Mouse (Mus musculus) liver, embryonic 15.5 days (tissue): ENCODE measurements around the gene Cbln4. TPM values are rescaled to one million over a fixed set of nuclear protein-coding genes. Genes with fewer than 3 reads are reported as not detected.

ENCODE experiments used
- ATAC-seq: fragments of 200-750 bp; cut with Nextera tagmentation; 2 replicates; pipeline ENCODE4 v1.8.0; 2017; ENCODE audit warnings: moderate number of reproducible peaks, mild to moderate bottlenecking, moderate library complexity; ENCODE audit not compliant: insufficient read depth
- H3K27ac ChIP-seq: fragments of 300-500 bp; sonication (generic); replicated peaks from 2 replicates; pipeline ENCODE4 v1.5.1; 2015; ENCODE audit warnings: mild to moderate bottlenecking, inconsistent platforms
- H3K27me3 ChIP-seq: fragments of 300-500 bp; sonication (generic); 2 replicates; pipeline ENCODE4 v1.6.1; 2015; ENCODE audit warnings: mild to moderate bottlenecking, inconsistent platforms
- H3K36me3 ChIP-seq: fragments of 300-500 bp; sonication (generic); replicated peaks from 2 replicates; pipeline ENCODE4 v1.6.1; 2015; ENCODE audit warnings: moderate library complexity, mild to moderate bottlenecking, inconsistent platforms
- H3K4me1 ChIP-seq: fragments of 300-500 bp; sonication (generic); replicated peaks from 2 replicates; pipeline ENCODE4 v1.6.1; 2015; ENCODE audit warnings: inconsistent platforms
- H3K4me2 ChIP-seq: fragments of 300-500 bp; sonication (generic); 2 replicates; pipeline ENCODE4 v1.6.1; 2015; ENCODE audit warnings: moderate library complexity, mild to moderate bottlenecking, inconsistent platforms
- H3K4me3 ChIP-seq: fragments of 300-500 bp; sonication (generic); replicated peaks from 2 replicates; pipeline ENCODE4 v1.5.1; 2015; ENCODE audit warnings: mild to moderate bottlenecking, inconsistent platforms
- H3K9ac ChIP-seq: fragments of 300-500 bp; sonication (generic); 2 replicates; pipeline ENCODE4 v1.6.1; 2015; ENCODE audit warnings: moderate library complexity, mild to moderate bottlenecking, inconsistent platforms
- H3K9me3 ChIP-seq: fragments of 300-500 bp; sonication (generic); replicated peaks from 2 replicates; pipeline ENCODE4 v1.6.1; 2016; ENCODE audit warnings: inconsistent platforms
- WGBS: fragments of 180-500 bp; shearing (Covaris S2); methylation state at CpG from one replicate; pipeline ENCODE4 v1.1.7; 2015; ENCODE audit warnings: mixed read lengths; ENCODE audit not compliant: insufficient replicate concordance; 5-methylcytosine and 5-hydroxymethylcytosine counted together
- polyA plus RNA-seq: library from polyadenylated mRNA; unstranded; fragments of >200 nt; fragmentation: Nextera tagmentation; extraction: Ambion mirVana; gene quantifications from 2 replicates; pipeline ENCODE4 v1.2.1, GENCODE M21; 2015

Cbln4 gene
- polyA plus RNA-seq: 0.06 TPM in 1 of 2 replicates, not detected in the other

DNA sequence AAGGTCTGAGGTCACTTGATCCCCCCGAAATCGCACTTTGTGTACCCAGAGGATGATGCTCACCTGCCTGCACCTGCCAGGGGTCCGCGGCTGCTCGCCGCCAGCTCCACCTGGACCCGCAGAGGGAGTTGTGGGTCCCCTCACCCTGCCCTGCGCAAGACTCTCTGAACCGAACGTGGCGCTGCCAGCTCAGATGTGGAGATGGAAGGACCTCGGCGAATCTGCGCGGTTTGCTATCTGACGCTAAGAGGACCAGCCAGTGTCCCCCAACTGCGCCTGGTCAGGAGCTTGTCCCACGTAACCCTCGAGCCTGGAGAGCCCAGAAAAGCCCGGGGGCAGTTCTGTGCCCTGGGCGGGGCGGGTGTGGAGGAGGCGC, at the start of gene Cbln4:
Gene Cbln4, minus strand, starts transcription at position 232 of the 376 bp plus-strand sequence.
- Histone ChIP-seq H3K9ac (no peak within 1 kb of the TSS), H3K9me3 (0 out of 2 replicates have a peak, but pooled peaks cover 3% of the 10 kb centered on the region), H3K4me3 (no peak within 1 kb of the TSS), H3K27me3 (peaks cover 25% of the 10 kb centered on the region), H3K4me2 (no peak within 1 kb of the TSS), H3K4me1 (no peaks in the 10 kb centered on the region), H3K36me3 (no peaks in the 10 kb centered on the region), H3K27ac (no peak within 1 kb of the TSS)
- ATAC-seq: no peak
- WGBS: 3% methylated on average over 23 of the region's 23 CpGs

DNA sequence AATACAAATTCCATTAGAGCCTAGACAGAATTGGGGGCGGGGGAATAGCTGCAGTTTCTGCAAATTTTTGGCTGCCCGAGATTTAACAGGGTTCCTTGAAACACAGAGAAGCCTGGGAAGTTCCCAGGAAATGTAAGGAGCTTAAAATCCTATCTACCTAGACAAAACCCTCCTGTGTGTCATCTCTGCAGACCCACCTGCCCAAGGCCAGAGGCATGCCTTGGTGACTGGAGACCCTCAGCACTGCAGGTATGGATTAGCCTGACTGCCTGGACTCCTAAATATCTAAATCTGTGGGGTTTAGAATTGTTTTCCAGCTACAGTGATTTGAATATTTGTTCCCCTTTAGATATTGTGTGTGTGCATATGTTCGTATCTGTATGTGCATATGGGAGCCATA, 35.3 kb upstream of the Cbln4 start:
- no peak overlapping the region for H3K27ac ChIP-seq
- no peaks in the 10 kb centered on the region for H3K27me3 ChIP-seq
- H3K4me1 ChIP-seq: no peaks in the 10 kb centered on the region
- H3K9me3 ChIP-seq: 0 out of 2 replicates have a peak, but pooled peaks cover 12% of the 10 kb centered on the region
- ATAC-seq: no peak
- no peak overlapping the region for H3K4me2 ChIP-seq
- H3K36me3 ChIP-seq: no peaks in the 10 kb centered on the region
- no peak overlapping the region for H3K4me3 ChIP-seq
- H3K9ac ChIP-seq: no peak overlapping the region
- WGBS: 52% methylated on average over 3 of the region's 3 CpGs

DNA sequence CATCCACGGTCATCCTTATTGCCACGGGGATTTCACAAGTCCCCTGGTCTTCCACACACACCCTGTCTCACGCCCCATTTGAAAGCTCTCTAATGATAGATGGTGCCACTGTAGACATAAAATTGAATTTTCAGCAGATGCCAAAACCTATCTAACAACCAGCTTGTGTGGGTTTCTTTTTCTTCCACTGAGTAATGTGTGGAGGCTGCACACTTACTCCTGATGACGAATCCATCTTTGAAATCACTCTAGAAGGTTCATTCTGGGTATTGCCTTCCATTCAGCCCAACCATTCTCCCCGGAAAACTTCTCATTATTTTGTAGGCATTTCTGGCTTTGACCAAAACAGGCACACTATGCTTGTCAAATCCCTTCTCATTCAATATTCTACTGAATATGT, 33.0 kb upstream of the Cbln4 start:
- Histone ChIP-seq H3K27me3 (no peaks in the 10 kb centered on the region), H3K4me3 (no peak overlapping the region), H3K9ac (no peak overlapping the region), H3K9me3 (0 out of 2 replicates have a peak, but pooled peaks cover 6% of the 10 kb centered on the region), H3K4me1 (no peaks in the 10 kb centered on the region), H3K36me3 (no peaks in the 10 kb centered on the region), H3K27ac (no peak overlapping the region), H3K4me2 (no peak overlapping the region)
- 58% methylated on average over 5 of the region's 5 CpGs for WGBS
- ATAC-seq: no peak

DNA sequence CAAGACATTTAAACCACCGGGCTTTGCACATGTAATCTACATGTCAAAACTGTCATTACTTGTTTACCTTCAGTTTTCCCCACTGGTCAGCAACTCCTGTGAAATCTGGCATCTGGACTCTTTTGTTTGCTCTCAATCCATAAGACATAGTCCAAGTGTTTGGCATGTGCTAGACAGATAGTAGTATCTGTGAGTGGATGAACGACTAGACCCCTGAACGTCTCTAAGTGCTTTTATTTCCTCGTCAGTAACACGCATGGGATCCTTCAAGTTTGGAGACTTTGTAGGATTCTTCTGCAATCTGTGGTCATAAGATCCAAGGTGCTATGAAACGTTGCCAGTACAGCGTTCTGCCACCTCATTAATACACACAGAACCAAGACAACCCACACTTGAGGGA, 19.6 kb upstream of the Cbln4 start:
- Histone ChIP-seq H3K4me1 (no peaks in the 10 kb centered on the region), H3K4me3 (no peak overlapping the region), H3K4me2 (no peak overlapping the region), H3K36me3 (no peaks in the 10 kb centered on the region), H3K9ac (no peak overlapping the region), H3K27ac (no peak overlapping the region), H3K9me3 (peaks cover 9% of the 10 kb centered on the region; the same call in 1 of the 2 replicates), H3K27me3 (no peaks in the 10 kb centered on the region)
- ATAC-seq: no peak
- 66% methylated on average over 7 of the region's 7 CpGs for WGBS

DNA sequence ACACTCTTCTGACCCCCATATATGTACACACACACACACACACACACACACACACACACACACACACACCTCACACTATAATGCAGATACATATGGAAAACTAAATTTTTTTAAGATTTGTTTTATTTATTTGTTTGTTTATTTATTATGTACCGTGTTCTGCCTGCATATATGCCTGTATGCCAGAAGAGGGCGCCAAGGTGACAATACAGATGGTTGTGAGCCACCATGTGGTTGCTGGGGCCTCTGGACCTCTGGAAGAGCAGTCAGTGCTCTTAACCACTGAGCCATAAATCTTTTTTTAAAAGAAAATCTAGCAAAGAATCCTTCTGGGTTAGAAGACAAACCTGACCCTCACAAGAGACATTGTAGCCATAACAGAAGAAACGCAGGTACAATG, 16.5 kb upstream of the Cbln4 start:
- no peak overlapping the region for H3K27ac ChIP-seq
- H3K9ac ChIP-seq: no peak overlapping the region
- ATAC-seq: no peak
- 36% methylated on average over 3 of the region's 3 CpGs for WGBS
- no peaks in the 10 kb centered on the region; the same call in 1 of the 2 replicates for H3K9me3 ChIP-seq
- no peaks in the 10 kb centered on the region for H3K36me3 ChIP-seq
- H3K4me1 ChIP-seq: no peaks in the 10 kb centered on the region
- H3K4me2 ChIP-seq: no peak overlapping the region
- no peak overlapping the region for H3K4me3 ChIP-seq
- no peaks in the 10 kb centered on the region for H3K27me3 ChIP-seq

DNA sequence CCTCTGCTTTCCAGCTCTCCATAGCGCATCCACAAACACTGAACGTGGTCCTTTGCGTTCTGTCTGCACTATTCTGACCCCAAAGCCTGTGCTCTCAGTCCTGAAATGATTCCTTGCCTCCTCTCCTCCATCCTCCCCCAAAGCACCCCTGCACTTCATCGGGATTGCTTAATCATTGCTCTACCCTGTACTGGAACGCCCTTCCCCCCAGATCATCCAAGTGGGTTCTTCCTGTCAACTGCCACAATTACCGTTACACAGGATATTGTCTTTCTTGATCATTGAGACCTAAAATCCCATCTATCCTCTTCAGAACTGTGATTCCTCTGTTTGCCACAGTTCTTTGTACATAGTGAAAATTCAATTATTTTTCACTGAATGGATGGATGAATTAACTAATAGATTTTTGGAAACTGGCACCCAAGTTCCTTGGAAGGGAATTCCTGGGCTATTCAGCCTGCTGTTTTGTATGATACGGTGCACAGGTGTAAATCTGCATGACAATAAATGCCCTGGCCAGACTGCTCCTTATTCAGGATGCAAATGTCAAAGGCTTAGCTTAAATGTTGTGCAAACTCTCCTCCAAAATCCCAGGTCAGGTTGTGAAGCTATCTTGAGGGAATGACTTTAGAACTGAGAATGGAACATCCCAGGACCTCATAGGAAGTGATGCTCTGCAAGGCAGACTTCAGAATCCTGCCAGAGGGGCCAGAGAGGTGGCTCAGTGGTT, 15.8 kb upstream of the Cbln4 start:
- no peaks in the 10 kb centered on the region for H3K4me1 ChIP-seq
- no peak overlapping the region for H3K4me3 ChIP-seq
- no peak for ATAC-seq
- 47% methylated on average over 7 of the region's 7 CpGs for WGBS
- no peaks in the 10 kb centered on the region; the same call in 1 of the 2 replicates for H3K9me3 ChIP-seq
- H3K27me3 ChIP-seq: no peaks in the 10 kb centered on the region
- H3K36me3 ChIP-seq: no peaks in the 10 kb centered on the region
- H3K4me2 ChIP-seq: no peak overlapping the region
- no peak overlapping the region for H3K9ac ChIP-seq
- no peak overlapping the region for H3K27ac ChIP-seq

DNA sequence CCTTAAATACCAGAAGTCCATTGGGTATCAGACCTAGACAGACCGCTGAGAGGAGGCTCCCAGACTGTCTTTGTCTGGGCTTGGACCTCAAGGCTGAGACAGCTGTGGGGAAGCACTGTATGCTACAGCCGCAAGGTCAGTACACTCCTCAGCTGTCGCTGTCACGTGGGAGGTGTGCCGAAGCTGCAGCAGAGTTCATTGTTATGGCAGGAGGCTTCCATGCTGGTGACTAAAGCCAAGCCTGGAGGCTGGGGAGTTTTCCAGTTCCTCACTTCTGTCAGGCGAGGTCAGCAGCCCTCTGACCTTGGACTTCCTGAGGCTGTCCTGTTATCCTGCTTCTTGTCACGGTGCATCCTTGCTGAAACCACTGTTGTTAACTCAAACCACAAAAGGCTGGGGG, 2.7 kb upstream of the Cbln4 start:
- H3K36me3 ChIP-seq: no peaks in the 10 kb centered on the region
- 0 out of 2 replicates have a peak, but pooled peaks cover 5% of the 10 kb centered on the region for H3K9me3 ChIP-seq
- H3K27me3 ChIP-seq: peaks cover 25% of the 10 kb centered on the region
- no peak overlapping the region for H3K4me2 ChIP-seq
- H3K9ac ChIP-seq: no peak overlapping the region
- 30% methylated on average over 7 of the region's 7 CpGs for WGBS
- no peak for ATAC-seq
- H3K4me1 ChIP-seq: no peaks in the 10 kb centered on the region
- no peak overlapping the region for H3K27ac ChIP-seq
- no peak overlapping the region for H3K4me3 ChIP-seq

DNA sequence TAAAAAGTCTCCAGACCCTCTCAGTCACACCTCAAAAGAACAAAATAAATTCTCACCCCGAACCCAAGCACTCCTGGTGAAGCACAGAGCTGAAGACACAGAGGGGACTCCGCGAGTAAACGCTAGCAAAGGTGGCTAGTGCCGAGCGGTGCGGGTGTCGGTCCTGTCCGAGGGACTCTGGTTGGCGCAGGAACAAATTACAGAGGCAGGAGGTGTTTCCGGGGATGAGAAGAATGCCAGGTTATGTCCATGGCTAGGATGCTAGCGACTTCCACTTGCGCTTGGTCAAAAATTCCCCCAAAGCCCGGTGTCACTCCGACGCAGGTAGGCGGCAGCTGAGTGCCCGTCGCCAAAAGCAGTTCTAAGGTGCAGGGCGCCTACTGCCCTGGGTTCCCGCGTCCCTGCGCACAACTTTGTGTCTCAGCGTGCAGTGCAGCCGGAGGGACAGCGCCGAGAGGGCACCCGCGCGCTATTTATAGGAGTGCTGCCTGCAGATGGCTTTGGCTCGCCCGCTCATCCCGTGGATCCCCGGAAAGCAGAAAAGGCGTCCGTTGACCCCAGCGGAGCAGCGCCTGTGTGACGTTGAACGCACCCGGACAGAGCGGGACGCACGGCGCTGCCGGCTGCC, 545 bp downstream of the Cbln4 start:
- no peak overlapping the region for H3K4me3 ChIP-seq
- 0 out of 2 replicates have a peak, but pooled peaks cover 3% of the 10 kb centered on the region for H3K9me3 ChIP-seq
- peaks cover 25% of the 10 kb centered on the region for H3K27me3 ChIP-seq
- no peaks in the 10 kb centered on the region for H3K36me3 ChIP-seq
- WGBS: 3% methylated on average over 46 of the region's 46 CpGs
- no peak for ATAC-seq
- H3K9ac ChIP-seq: no peak overlapping the region
- no peak overlapping the region for H3K4me2 ChIP-seq
- H3K4me1 ChIP-seq: no peaks in the 10 kb centered on the region
- no peak overlapping the region for H3K27ac ChIP-seq

DNA sequence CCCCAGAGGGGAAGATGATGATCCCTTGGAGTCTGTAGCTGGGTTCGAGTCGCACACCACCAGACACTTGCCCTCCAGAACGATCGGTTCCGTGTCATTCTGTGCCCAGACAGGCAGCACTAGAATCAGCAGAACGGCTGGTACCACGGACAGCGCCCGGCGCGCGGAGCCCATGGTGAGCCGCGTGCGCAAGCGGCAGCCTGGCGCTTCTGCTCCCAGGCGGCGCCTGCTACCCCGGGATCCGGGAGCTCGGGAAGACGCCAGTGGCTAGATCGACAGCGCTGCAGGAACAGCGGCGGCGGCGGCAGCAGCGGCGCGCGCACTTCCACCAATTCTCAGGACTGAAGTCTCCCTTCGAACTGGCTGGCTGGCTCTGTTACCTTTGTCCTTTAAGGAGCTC, 1.1 kb downstream of the Cbln4 start:
- WGBS: 1% methylated on average over 34 of the region's 34 CpGs
- Histone ChIP-seq H3K9me3 (0 out of 2 replicates have a peak, but pooled peaks cover 3% of the 10 kb centered on the region), H3K4me3 (no peak overlapping the region), H3K4me1 (no peaks in the 10 kb centered on the region), H3K27me3 (peaks cover 25% of the 10 kb centered on the region), H3K27ac (no peak overlapping the region), H3K4me2 (no peak overlapping the region), H3K9ac (no peak overlapping the region), H3K36me3 (no peaks in the 10 kb centered on the region)
- no peak for ATAC-seq

DNA sequence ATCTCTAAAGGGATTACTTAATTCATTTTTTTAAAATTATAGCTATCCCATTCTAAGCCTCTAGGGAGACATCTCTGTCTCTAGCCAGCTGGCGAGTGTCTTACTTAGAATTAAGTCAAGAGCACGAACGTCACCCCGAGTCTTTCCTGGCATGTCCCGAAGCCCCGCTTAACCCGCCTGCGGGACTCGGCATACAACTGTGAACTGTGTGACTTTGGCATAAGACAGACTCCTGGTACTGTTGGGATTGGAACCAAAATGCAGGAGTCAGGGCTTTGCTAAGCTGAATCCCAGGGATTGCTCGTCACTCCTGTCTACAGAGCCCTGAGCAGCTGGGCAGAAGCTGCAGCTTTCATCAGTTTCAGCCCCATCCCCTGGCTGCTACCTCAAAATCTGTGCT, 2.4 kb downstream of the Cbln4 start:
- H3K27me3 ChIP-seq: peaks cover 25% of the 10 kb centered on the region
- WGBS: 53% methylated on average over 10 of the region's 10 CpGs
- no peak for ATAC-seq
- H3K27ac ChIP-seq: no peak overlapping the region
- no peaks in the 10 kb centered on the region for H3K9me3 ChIP-seq
- no peak overlapping the region for H3K9ac ChIP-seq
- no peaks in the 10 kb centered on the region for H3K4me1 ChIP-seq
- H3K4me2 ChIP-seq: no peak overlapping the region
- no peaks in the 10 kb centered on the region for H3K36me3 ChIP-seq
- H3K4me3 ChIP-seq: no peak overlapping the region

DNA sequence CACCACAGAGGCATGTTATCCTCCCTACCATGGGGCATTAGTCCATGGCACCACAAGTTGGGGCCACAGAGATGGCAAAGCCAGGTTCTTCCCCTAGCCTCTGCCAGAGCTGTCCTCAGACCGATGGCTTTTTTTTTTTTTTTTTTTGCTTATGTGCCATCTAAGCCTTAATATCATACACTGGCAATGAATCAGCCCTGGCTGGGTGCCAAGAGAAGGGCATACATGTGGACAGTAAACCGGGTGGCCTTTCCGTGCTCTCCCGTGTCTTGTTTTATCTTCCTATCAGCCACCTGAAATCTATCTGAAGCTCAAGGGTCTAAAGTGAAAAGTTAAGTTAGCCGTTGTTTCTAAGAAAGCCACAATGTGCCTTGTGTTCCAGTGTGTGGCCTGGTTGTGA, 3.7 kb downstream of the Cbln4 start:
- Histone ChIP-seq H3K36me3 (no peaks in the 10 kb centered on the region), H3K9ac (no peak overlapping the region), H3K27me3 (peaks cover 25% of the 10 kb centered on the region), H3K4me1 (no peaks in the 10 kb centered on the region), H3K4me2 (no peak overlapping the region), H3K27ac (no peak overlapping the region), H3K4me3 (no peak overlapping the region), H3K9me3 (no peaks in the 10 kb centered on the region)
- no peak for ATAC-seq
- 77% methylated on average over 5 of the region's 5 CpGs for WGBS
